Mouse (Mus musculus): Measurements from ENCODE around the gene Crym. TPM values are rescaled to one million over a fixed set of nuclear protein-coding genes. Genes with fewer than 3 reads are reported as not detected.

The Crym gene
- polyA plus RNA-seq, 1 experiment from 2014 or later: 32.3 TPM

- no peak overlapping the region for H3K4me2 ChIP-seq (ENCODE audit: low read length)
- 64% methylated on average over 8 of the region's 8 CpGs for WGBS
- H3K9me3 ChIP-seq (replicated peaks; ENCODE audit: control insufficient read depth, low read length, poor library complexity, severe bottlenecking): no peaks in the 10 kb centered on the region
- H3K4me3 ChIP-seq (ENCODE audit: low read depth, low read length): no peak overlapping the region
- no peak for ATAC-seq
- no peaks in the 10 kb centered on the region for H3K36me3 ChIP-seq (ENCODE audit: control insufficient read depth, insufficient read depth, low read length)
- no peaks in the 10 kb centered on the region; the same call in 1 of the 2 replicates for H3K4me1 ChIP-seq (ENCODE audit: control insufficient read depth, insufficient read depth, low read length)
- H3K27ac ChIP-seq (ENCODE audit: low read length): no peak overlapping the region
- no peaks in the 10 kb centered on the region for H3K27me3 ChIP-seq (ENCODE audit: control insufficient read depth, insufficient read depth, low read depth, low read length)
- no peak overlapping the region for H3K9ac ChIP-seq (ENCODE audit: low read depth, low read length)
Measured at GRCm38 (mm10) chr7:120190150-120190665, 11.7 kb downstream of the Crym start.

- ATAC-seq: no peak
- Histone ChIP-seq H3K4me1 (ENCODE audit: control insufficient read depth, insufficient read depth, low read length) (no peaks in the 10 kb centered on the region; the same call in 1 of the 2 replicates), H3K27me3 (ENCODE audit: control insufficient read depth, insufficient read depth, low read depth, low read length) (no peaks in the 10 kb centered on the region), H3K4me3 (ENCODE audit: low read depth, low read length) (no peak overlapping the region), H3K9me3 (replicated peaks; ENCODE audit: control insufficient read depth, low read length, poor library complexity, severe bottlenecking) (no peaks in the 10 kb centered on the region), H3K4me2 (ENCODE audit: low read length) (no peak overlapping the region), H3K27ac (ENCODE audit: low read length) (no peak overlapping the region), H3K9ac (ENCODE audit: low read depth, low read length) (no peak overlapping the region), H3K36me3 (ENCODE audit: control insufficient read depth, insufficient read depth, low read length) (no peaks in the 10 kb centered on the region)
- 76% methylated on average over 8 of the region's 8 CpGs for WGBS
Measured at GRCm38 (mm10) chr7:120189369-120190149, 12.4 kb downstream of the Crym start.

- Histone ChIP-seq H3K9me3 (replicated peaks; ENCODE audit: control insufficient read depth, low read length, poor library complexity, severe bottlenecking) (no peaks in the 10 kb centered on the region), H3K4me1 (ENCODE audit: control insufficient read depth, insufficient read depth, low read length) (no peaks in the 10 kb centered on the region; the same call in 1 of the 2 replicates), H3K27ac (ENCODE audit: low read length) (no peak overlapping the region), H3K9ac (ENCODE audit: low read depth, low read length) (no peak overlapping the region), H3K27me3 (ENCODE audit: control insufficient read depth, insufficient read depth, low read depth, low read length) (no peaks in the 10 kb centered on the region), H3K4me2 (ENCODE audit: low read length) (no peak overlapping the region), H3K4me3 (ENCODE audit: low read depth, low read length) (no peak overlapping the region), H3K36me3 (ENCODE audit: control insufficient read depth, insufficient read depth, low read length) (no peaks in the 10 kb centered on the region)
- 87% methylated on average over 5 of the region's 5 CpGs for WGBS
- no peak for ATAC-seq
Measured at GRCm38 (mm10) chr7:120188946-120189345, 13.0 kb downstream of the Crym start.

GRCm38 (mm10) chr7:120182891-120183290, 19.0 kb downstream of the Crym start:
- Histone ChIP-seq H3K4me2 (ENCODE audit: low read length) (no peak overlapping the region), H3K27me3 (ENCODE audit: control insufficient read depth, insufficient read depth, low read depth, low read length) (no peaks in the 10 kb centered on the region), H3K36me3 (ENCODE audit: control insufficient read depth, insufficient read depth, low read length) (no peaks in the 10 kb centered on the region), H3K4me3 (ENCODE audit: low read depth, low read length) (no peak overlapping the region), H3K9ac (ENCODE audit: low read depth, low read length) (no peak overlapping the region), H3K4me1 (ENCODE audit: control insufficient read depth, insufficient read depth, low read length) (no peaks in the 10 kb centered on the region), H3K27ac (ENCODE audit: low read length) (no peak overlapping the region), H3K9me3 (replicated peaks; ENCODE audit: control insufficient read depth, low read length, poor library complexity, severe bottlenecking) (no peaks in the 10 kb centered on the region)
- no peak for ATAC-seq

- H3K36me3 ChIP-seq (ENCODE audit: control insufficient read depth, insufficient read depth, low read length): no peaks in the 10 kb centered on the region
- H3K9me3 ChIP-seq (replicated peaks; ENCODE audit: control insufficient read depth, low read length, poor library complexity, severe bottlenecking): no peaks in the 10 kb centered on the region
- no peak overlapping the region for H3K4me2 ChIP-seq (ENCODE audit: low read length)
- no peak for ATAC-seq
- no peaks in the 10 kb centered on the region for H3K4me1 ChIP-seq (ENCODE audit: control insufficient read depth, insufficient read depth, low read length)
- H3K27me3 ChIP-seq (ENCODE audit: control insufficient read depth, insufficient read depth, low read depth, low read length): no peaks in the 10 kb centered on the region
- 92% methylated on average over 4 of the region's 4 CpGs for WGBS
- H3K9ac ChIP-seq (ENCODE audit: low read depth, low read length): no peak overlapping the region
- H3K4me3 ChIP-seq (ENCODE audit: low read depth, low read length): no peak overlapping the region
- no peak overlapping the region for H3K27ac ChIP-seq (ENCODE audit: low read length)
Measured at GRCm38 (mm10) chr7:120181401-120182230, 20.3 kb downstream of the Crym start.

GRCm38 (mm10) chr7:120180547-120180946, 21.4 kb downstream of the Crym start:
- Histone ChIP-seq H3K4me2 (ENCODE audit: low read length) (no peak overlapping the region), H3K9ac (ENCODE audit: low read depth, low read length) (no peak overlapping the region), H3K36me3 (ENCODE audit: control insufficient read depth, insufficient read depth, low read length) (no peaks in the 10 kb centered on the region), H3K4me3 (ENCODE audit: low read depth, low read length) (no peak overlapping the region), H3K9me3 (replicated peaks; ENCODE audit: control insufficient read depth, low read length, poor library complexity, severe bottlenecking) (no peaks in the 10 kb centered on the region), H3K27me3 (ENCODE audit: control insufficient read depth, insufficient read depth, low read depth, low read length) (no peaks in the 10 kb centered on the region), H3K27ac (ENCODE audit: low read length) (no peak overlapping the region), H3K4me1 (ENCODE audit: control insufficient read depth, insufficient read depth, low read length) (no peaks in the 10 kb centered on the region)
- WGBS: 86% methylated on average over 5 of the region's 5 CpGs
- ATAC-seq: no peak

GRCm38 (mm10) chr7:120178935-120179334, 23.0 kb downstream of the Crym start:
- Histone ChIP-seq H3K4me2 (ENCODE audit: low read length) (no peak overlapping the region), H3K27me3 (ENCODE audit: control insufficient read depth, insufficient read depth, low read depth, low read length) (no peaks in the 10 kb centered on the region), H3K9ac (ENCODE audit: low read depth, low read length) (no peak overlapping the region), H3K4me3 (ENCODE audit: low read depth, low read length) (no peak overlapping the region), H3K9me3 (replicated peaks; ENCODE audit: control insufficient read depth, low read length, poor library complexity, severe bottlenecking) (no peaks in the 10 kb centered on the region), H3K4me1 (ENCODE audit: control insufficient read depth, insufficient read depth, low read length) (no peaks in the 10 kb centered on the region), H3K27ac (ENCODE audit: low read length) (no peak overlapping the region), H3K36me3 (ENCODE audit: control insufficient read depth, insufficient read depth, low read length) (no peaks in the 10 kb centered on the region)
- WGBS: 29% methylated on average over 2 of the region's 2 CpGs
- ATAC-seq: no peak

GRCm38 (mm10) chr7:120177611-120178010, 24.3 kb downstream of the Crym start:
- Histone ChIP-seq H3K36me3 (ENCODE audit: control insufficient read depth, insufficient read depth, low read length) (no peaks in the 10 kb centered on the region), H3K4me1 (ENCODE audit: control insufficient read depth, insufficient read depth, low read length) (no peaks in the 10 kb centered on the region), H3K9ac (ENCODE audit: low read depth, low read length) (no peak overlapping the region), H3K4me3 (ENCODE audit: low read depth, low read length) (no peak overlapping the region), H3K9me3 (replicated peaks; ENCODE audit: control insufficient read depth, low read length, poor library complexity, severe bottlenecking) (no peaks in the 10 kb centered on the region), H3K27ac (ENCODE audit: low read length) (no peak overlapping the region), H3K27me3 (ENCODE audit: control insufficient read depth, insufficient read depth, low read depth, low read length) (no peaks in the 10 kb centered on the region), H3K4me2 (ENCODE audit: low read length) (no peak overlapping the region)
- ATAC-seq: no peak
- 83% methylated on average over 3 of the region's 3 CpGs for WGBS

Data from midbrain, embryonic 16.5 days (tissue).